Mouse (Mus musculus) limb, embryonic 15.5 days (tissue): ENCODE measurements around the gene Stab1. TPM values are rescaled to one million over a fixed set of nuclear protein-coding genes. Genes with fewer than 3 reads are reported as not detected.

Source experiments
- ATAC-seq: fragments of 200-750 bp; cut with Nextera tagmentation; 2 replicates; pipeline ENCODE4 v1.8.0; 2017; ENCODE audit warnings: low read depth, moderate TSS enrichment; ENCODE audit not compliant: insufficient number of reproducible peaks, low FRiP score, low TSS enrichment
- H3K27ac ChIP-seq: fragments of 300-500 bp; sonication (generic); 2 replicates; pipeline ENCODE4 v1.5.1; 2015; ENCODE audit warnings: moderate library complexity, mild to moderate bottlenecking, inconsistent platforms
- H3K27me3 ChIP-seq: fragments of 300-500 bp; sonication (generic); 2 replicates; pipeline ENCODE4 v1.6.1; 2015; ENCODE audit warnings: inconsistent platforms
- H3K36me3 ChIP-seq: fragments of 300-500 bp; sonication (generic); 2 replicates; pipeline ENCODE4 v1.6.1; 2015; ENCODE audit warnings: inconsistent platforms
- H3K4me1 ChIP-seq: fragments of 300-500 bp; sonication (generic); 2 replicates; pipeline ENCODE4 v1.6.1; 2015; ENCODE audit warnings: inconsistent platforms
- H3K4me2 ChIP-seq: fragments of 300-500 bp; sonication (generic); 2 replicates; pipeline ENCODE4 v1.6.1; 2015; ENCODE audit warnings: mild to moderate bottlenecking, inconsistent platforms
- H3K4me3 ChIP-seq: fragments of 300-500 bp; sonication (generic); 2 replicates; pipeline ENCODE4 v1.5.1; 2015; ENCODE audit warnings: mild to moderate bottlenecking, inconsistent platforms
- H3K9ac ChIP-seq: fragments of 300-500 bp; sonication (generic); 2 replicates; pipeline ENCODE4 v1.6.1; 2015; ENCODE audit warnings: inconsistent platforms
- H3K9me3 ChIP-seq: fragments of 300-500 bp; sonication (generic); 2 replicates; pipeline ENCODE4 v1.6.1; 2016; ENCODE audit warnings: inconsistent platforms
- WGBS: fragments of 180-500 bp; shearing (Covaris S2); methylation state at CpG from one replicate; pipeline ENCODE4 v1.1.7; 2015; 5-methylcytosine and 5-hydroxymethylcytosine counted together
- polyA plus RNA-seq: library from polyadenylated mRNA; unstranded; fragments of >200 nt; fragmentation: Nextera tagmentation; extraction: Ambion mirVana; gene quantifications from 2 replicates; pipeline ENCODE4 v1.2.1, GENCODE M21; 2015

Stab1 gene
- polyA plus RNA-seq, 1 experiment from 2014 or later, result 42.5 TPM

DNA sequence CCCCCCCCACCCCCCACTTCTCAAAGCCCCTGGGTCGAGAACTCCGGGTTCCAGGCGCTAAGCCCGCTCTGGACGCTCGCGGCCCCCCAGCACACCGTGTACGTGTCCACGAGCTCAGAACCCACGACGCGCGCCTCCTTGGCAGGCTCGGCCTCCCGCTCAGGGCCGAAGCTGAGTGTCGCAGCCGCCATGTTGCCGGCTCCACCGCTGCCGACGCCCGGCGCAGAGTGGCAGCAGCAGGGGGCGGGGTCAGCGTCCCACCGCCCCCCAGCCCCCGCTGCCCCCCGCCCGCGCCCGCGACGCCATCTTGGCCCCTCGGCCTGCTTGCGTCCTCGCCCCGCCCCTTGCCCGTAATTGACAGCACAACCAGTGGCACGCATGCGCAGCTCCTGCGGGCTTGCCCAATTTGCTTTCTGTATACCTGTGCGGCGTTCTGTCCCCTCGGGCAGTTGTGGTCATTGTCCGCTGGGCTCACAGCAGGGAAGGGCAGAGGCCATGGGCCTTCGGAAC, 38.1 kb upstream of the Stab1 start:
- ATAC-seq, result peak; percentile 69

DNA sequence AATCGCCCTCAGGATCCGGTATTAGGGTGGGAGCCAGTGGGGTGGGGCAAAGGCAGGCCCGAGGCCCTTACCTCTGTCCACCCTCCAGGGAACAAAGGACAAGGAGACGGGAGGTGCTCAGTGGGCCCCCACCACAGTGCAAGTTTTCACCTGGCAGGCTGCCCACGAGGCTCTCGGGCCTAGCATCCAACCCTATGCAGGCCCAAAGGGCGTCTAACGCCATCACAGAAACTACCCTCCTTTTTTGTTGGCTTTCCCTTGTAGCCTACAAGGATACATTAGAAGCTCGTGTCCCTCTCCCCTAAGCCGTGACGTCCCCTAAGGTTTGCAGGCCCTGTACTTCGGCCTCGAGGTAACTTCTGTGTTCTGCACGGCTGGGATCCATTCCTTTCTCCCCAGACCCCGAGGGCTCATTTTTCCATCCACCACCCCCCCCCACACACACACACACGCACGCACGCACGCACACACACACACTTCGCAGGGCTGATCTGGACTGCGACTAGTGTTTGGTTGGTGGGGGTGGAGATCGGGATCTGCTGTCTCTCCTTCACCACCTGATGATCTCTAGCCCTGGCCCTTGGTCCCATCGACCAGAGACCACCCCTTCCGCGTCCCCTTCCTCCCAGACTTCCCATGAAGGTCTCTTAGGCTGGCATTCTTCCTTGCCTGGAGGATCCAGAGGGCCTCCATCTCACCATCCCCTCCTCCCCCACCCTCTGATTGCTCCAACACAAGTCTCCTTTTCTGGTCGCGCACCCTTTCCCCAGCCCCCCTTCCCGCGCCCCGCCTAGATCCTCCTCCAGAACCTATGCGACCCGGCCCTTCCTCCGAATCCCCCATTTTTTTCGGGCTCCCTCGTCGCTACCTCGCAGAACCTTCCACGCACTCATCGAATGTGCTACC, 37.4 kb upstream of the Stab1 start:
- Histone ChIP-seq H3K4me1 (peaks cover 18% of the 10 kb centered on the region), H3K9ac (peak overlapping the region; percentile 93), H3K36me3 (peaks cover 35% of the 10 kb centered on the region), H3K4me3 (peak overlapping the region; percentile 74), H3K9me3 (no peaks in the 10 kb centered on the region), H3K27me3 (no peaks in the 10 kb centered on the region), H3K4me2 (peak overlapping the region; percentile 85), H3K27ac (peak overlapping the region; percentile 96)
- under 1% methylated on average over 39 of the region's 39 CpGs for WGBS
- peak; percentile 62; the same call in 1 of the 2 replicates for ATAC-seq

More for the DNA sequence above, 38.1 kb upstream of the Stab1 start:
- Histone ChIP-seq H3K4me3 (peak overlapping the region; percentile 74), H3K36me3 (peaks cover 29% of the 10 kb centered on the region), H3K4me2 (peak overlapping the region; percentile 85), H3K9ac (peak overlapping the region; percentile 93), H3K27ac (peak overlapping the region; percentile 96), H3K27me3 (no peaks in the 10 kb centered on the region), H3K9me3 (no peaks in the 10 kb centered on the region), H3K4me1 (peaks cover 18% of the 10 kb centered on the region)
- WGBS, result under 1% methylated on average over 48 of the region's 48 CpGs

DNA sequence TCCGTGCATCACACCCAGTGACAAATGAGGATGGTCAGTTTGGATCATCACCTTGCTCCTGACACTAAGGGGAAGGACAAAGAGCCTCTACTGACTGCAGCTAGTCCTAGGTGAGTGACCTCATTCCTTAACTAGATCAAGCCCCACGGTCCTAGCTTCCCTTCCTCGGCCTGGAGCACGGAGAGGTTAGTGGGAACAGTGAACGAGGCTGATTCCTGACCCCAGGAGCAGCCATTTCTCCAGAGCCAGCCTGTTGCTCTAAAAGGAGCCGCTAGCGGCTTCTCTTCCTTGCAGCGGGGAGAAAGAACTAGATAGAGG, 36.8 kb upstream of the Stab1 start:
- peaks cover 41% of the 10 kb centered on the region for H3K36me3 ChIP-seq
- no peak for ATAC-seq
- peaks cover 21% of the 10 kb centered on the region for H3K4me1 ChIP-seq

DNA sequence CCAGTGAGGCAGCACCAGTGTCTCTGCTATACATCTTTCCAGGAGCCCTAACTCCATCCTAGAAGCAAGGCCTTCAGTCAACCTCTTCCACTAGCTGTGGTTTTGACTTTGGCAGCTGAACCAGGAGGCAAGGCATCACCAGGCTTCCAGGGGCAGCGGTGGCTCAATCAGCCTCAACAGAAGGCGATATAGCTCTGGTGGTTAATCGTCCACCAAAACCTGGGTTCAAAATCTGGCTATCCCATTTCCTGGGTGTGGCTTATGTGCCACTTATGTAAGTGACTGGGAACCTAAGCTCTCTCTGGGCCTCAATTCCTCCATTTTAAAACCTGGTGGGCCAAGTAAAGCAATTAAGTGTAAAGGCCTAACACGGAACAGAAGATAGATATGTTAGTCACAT, 36.4 kb upstream of the Stab1 start:
- Histone ChIP-seq H3K9ac (peak overlapping the region; percentile 93; the same call in 1 of the 2 replicates), H3K36me3 (peaks cover 45% of the 10 kb centered on the region), H3K4me3 (peak overlapping the region; percentile 74), H3K27me3 (no peaks in the 10 kb centered on the region), H3K9me3 (no peaks in the 10 kb centered on the region), H3K27ac (peak overlapping the region; percentile 96), H3K4me1 (peaks cover 22% of the 10 kb centered on the region), H3K4me2 (peak overlapping the region; percentile 85)
- ATAC-seq, result no peak
- 68% methylated on average over 4 of the region's 4 CpGs for WGBS

More for the DNA sequence above, 36.8 kb upstream of the Stab1 start:
- WGBS, result 15% methylated on average over 8 of the region's 8 CpGs
- peak overlapping the region; percentile 93 for H3K9ac ChIP-seq
- H3K9me3 ChIP-seq, result no peaks in the 10 kb centered on the region
- H3K4me2 ChIP-seq, result peak overlapping the region; percentile 85
- no peaks in the 10 kb centered on the region for H3K27me3 ChIP-seq
- peak overlapping the region; percentile 74 for H3K4me3 ChIP-seq
- peak overlapping the region; percentile 96 for H3K27ac ChIP-seq

DNA sequence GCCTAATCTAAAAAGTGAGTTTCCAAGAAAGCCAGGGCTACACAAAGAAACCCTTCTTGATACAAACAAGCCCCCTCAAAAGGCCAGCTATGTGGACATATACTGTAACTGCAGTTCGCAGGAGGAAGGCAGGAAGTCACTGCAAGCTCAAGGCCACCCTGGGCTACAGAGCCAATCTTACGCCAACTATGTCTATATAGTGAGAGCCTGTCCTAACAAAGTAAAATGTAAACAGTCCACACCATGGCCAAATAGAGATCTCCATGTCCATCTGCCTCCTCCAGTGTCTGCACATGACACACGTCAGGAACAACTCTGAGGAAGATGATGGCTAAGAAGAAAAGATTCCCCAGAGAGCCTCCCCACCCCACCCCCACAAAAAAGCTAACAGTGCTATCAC, 31.6 kb upstream of the Stab1 start:
- Histone ChIP-seq H3K27me3 (no peaks in the 10 kb centered on the region), H3K36me3 (peaks cover 82% of the 10 kb centered on the region), H3K4me2 (no peak overlapping the region), H3K4me1 (peaks cover 19% of the 10 kb centered on the region), H3K9ac (no peak overlapping the region), H3K9me3 (no peaks in the 10 kb centered on the region), H3K27ac (no peak overlapping the region), H3K4me3 (no peak overlapping the region)
- 80% methylated on average over 3 of the region's 3 CpGs for WGBS
- ATAC-seq, result no peak

DNA sequence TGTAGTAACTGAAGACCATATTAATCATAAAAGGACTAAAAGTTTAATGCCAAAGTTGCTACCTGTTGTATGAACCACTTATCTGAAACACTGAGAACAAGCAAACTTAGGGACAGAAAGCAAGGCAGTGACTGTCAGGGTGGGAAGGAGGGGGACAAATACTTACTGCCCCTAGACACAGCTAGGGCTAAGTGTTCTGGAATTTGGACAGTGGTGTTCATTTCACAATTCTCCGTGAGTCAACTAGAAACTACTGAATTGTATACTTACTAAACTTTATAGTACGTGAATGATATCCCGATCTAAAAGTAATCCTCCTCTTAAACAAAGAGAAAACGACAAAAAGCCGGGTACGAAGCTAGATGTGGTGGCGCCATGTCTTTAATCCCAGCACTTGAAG, 31.2 kb upstream of the Stab1 start:
- Histone ChIP-seq H3K9ac (no peak overlapping the region), H3K4me1 (peaks cover 15% of the 10 kb centered on the region), H3K4me3 (no peak overlapping the region), H3K27me3 (no peaks in the 10 kb centered on the region), H3K27ac (no peak overlapping the region), H3K36me3 (peaks cover 86% of the 10 kb centered on the region), H3K4me2 (no peak overlapping the region), H3K9me3 (no peaks in the 10 kb centered on the region)
- ATAC-seq, result no peak
- WGBS, result 94% methylated on average over 7 of the region's 7 CpGs

DNA sequence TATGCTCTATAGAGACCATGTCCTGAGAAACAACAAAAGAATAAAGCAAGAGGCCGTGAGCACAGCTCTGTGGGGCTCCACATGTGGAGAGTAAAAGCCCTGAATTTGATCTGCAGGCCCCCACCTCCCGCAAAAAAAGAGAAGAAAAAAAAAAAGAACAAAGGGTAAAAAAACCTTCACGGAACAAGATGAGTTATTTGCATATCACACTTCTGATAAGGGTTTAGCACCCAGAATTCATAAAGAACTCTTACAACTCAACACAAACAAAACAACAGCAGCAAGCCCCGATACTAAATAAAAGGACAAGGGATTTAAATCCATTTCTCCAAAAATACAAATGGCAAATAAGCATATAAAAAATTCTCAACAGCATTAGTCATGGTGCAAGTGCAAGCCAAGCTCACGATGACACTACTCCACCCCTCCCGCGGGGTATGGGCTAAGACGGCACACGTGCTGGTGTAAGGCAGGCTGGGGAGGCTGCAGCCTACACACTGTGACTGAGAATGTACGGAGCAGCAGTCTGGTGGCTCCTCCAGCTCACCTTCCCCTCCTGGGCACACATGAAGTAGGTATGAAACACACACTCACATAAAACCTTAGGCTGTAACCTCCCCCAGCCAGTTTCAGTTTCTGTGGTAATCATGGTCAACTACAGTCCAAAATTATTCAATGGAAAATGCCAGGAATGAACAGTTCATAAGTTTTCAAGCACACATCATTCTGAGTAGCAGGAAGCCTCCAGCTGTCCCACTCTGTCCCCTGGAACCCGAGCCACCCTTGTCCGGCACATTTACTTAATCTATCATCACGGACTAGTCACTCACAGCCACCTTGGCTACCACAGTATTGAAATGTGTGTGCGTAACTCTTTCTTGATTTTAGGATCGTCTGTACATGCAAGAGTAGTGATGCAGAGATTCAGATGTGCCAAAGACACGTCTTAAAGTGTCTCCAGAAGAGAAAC, 29.4 kb upstream of the Stab1 start:
- Histone ChIP-seq H3K4me2 (no peak overlapping the region), H3K4me3 (no peak overlapping the region), H3K9ac (no peak overlapping the region), H3K9me3 (no peaks in the 10 kb centered on the region), H3K4me1 (peaks cover 10% of the 10 kb centered on the region; the same call in 1 of the 2 replicates), H3K36me3 (peaks cover 85% of the 10 kb centered on the region), H3K27ac (peak overlapping the region; percentile 62; the same call in 1 of the 2 replicates), H3K27me3 (no peaks in the 10 kb centered on the region)
- 62% methylated on average over 16 of the region's 16 CpGs for WGBS
- ATAC-seq, result no peak; the same call in 1 of the 2 replicates

DNA sequence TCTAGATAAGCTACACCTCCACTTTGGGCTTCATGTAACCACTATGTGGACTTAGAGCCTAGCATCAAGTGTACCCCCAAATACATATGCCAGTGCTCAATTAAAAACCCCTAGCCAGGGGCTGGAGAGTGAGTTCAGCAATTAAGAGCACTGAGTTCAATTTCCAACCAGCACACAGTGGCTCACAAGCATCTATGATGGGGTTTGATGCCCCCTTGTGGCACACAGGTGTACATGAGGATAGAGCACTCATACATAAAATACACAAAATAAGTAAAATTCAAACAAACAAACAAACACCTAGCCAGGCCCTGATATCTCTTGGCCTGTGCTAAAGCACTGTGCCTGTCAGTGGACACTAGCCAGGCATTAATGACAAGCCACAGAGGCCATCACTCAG, 27.5 kb upstream of the Stab1 start:
- no peaks in the 10 kb centered on the region for H3K9me3 ChIP-seq
- H3K27me3 ChIP-seq, result no peaks in the 10 kb centered on the region
- no peak for ATAC-seq
- peaks cover 10% of the 10 kb centered on the region; the same call in 1 of the 2 replicates for H3K4me1 ChIP-seq
- no peak overlapping the region for H3K4me2 ChIP-seq
- H3K9ac ChIP-seq, result no peak overlapping the region
- H3K36me3 ChIP-seq, result peaks cover 86% of the 10 kb centered on the region
- no peak overlapping the region for H3K27ac ChIP-seq
- H3K4me3 ChIP-seq, result no peak overlapping the region

DNA sequence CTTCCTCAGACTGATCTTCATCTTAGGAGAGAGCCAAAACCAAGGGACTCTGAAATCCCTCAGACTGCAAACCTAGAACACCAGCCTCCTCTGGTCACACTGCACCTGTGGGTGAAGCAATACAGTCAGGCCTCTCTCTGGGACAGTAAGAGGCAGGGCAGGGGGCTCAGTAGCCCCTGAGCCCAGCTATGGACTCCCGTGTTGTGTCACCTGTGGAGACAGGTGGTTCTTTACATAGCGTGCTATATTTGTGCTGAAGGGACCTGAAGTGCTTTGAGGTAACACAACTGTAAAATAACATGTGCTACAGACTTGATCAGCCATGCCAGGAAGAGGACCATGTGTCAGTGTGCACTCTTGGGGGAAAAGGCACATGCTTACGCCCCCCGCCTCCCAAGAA, 27.1 kb upstream of the Stab1 start:
- Histone ChIP-seq H3K9me3 (no peaks in the 10 kb centered on the region), H3K4me2 (no peak overlapping the region), H3K4me1 (peaks cover 10% of the 10 kb centered on the region; the same call in 1 of the 2 replicates), H3K27me3 (no peaks in the 10 kb centered on the region), H3K36me3 (peaks cover 86% of the 10 kb centered on the region), H3K9ac (no peak overlapping the region), H3K27ac (peak overlapping the region; percentile 9; the same call in 1 of the 2 replicates), H3K4me3 (no peak overlapping the region)
- no peak for ATAC-seq
- WGBS, result 88% methylated on average over 4 of the region's 4 CpGs

DNA sequence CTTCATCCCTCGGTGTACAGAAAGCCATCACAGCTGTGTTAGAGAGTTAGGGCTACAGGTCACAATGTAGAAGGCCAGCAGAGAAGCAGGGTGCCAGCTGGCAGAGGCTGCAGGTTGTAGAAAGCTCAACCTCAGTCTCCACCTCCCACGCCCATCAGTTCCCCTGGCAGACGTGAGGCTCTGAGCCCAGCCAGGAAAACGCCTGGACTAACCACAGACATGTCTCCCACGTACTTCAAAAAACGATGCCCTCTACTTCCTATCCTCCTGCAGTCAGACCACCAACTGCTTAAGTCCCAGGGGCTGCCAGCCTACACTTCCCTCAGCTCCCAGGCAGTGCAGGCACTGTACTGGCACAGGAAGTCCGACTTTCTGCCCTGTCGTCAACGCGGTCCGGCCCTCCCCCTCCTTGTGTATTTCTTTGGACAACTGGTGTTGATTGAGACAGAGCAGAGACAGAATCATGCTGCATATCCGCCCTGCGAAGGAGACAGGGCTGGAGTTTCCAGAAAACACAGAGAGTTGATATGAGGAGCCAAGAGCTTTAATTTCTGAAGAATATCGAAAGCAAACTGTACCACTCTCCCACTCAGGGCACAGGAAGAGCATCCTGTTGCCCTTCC, 26.6 kb upstream of the Stab1 start:
- ATAC-seq, result no peak
- Histone ChIP-seq H3K4me1 (0 out of 2 replicates have a peak, but pooled peaks cover 6% of the 10 kb centered on the region), H3K9ac (no peak overlapping the region), H3K36me3 (peaks cover 86% of the 10 kb centered on the region), H3K27me3 (no peaks in the 10 kb centered on the region), H3K4me3 (no peak overlapping the region), H3K27ac (peak overlapping the region; percentile 9), H3K4me2 (no peak overlapping the region), H3K9me3 (no peaks in the 10 kb centered on the region)
- 67% methylated on average over 14 of the region's 14 CpGs for whole genome bisulfite sequencing

DNA sequence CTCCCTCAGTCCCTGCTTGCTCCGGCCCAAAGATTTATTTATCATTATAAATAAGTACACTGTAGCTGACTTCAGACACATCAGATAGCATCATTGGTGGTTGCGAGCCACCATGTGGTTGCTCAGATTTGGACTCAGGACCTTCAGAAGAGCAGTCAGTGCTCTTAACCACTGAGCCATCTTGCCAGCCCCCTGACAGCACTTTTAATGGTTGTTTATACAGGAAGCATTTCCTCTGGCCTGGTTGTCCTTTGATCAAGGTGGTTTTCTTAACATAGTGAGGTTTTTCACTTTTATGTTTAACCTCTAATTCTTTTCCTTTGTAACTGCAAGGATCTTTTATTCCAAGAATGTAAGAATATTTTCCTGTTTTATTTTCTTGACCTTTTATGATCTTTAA, 26.0 kb upstream of the Stab1 start:
- Histone ChIP-seq H3K36me3 (peaks cover 86% of the 10 kb centered on the region), H3K4me3 (no peak overlapping the region), H3K27me3 (no peaks in the 10 kb centered on the region), H3K9ac (no peak overlapping the region), H3K4me2 (no peak overlapping the region), H3K27ac (no peak overlapping the region), H3K9me3 (no peaks in the 10 kb centered on the region), H3K4me1 (0 out of 2 replicates have a peak, but pooled peaks cover 6% of the 10 kb centered on the region)
- ATAC-seq, result no peak
- WGBS, result 90% methylated on average over 2 of the region's 2 CpGs
